Mouse (Mus musculus) gastrocnemius, adult 2 months (tissue): ENCODE data around the gene Lyg2. TPM values are rescaled to one million over a fixed set of nuclear protein-coding genes. Genes with fewer than 3 reads are reported as not detected.

Experiments
- DNase-seq: peaks from one replicate; pipeline ENCODE4 v3.0.0; 2022
- H3K27ac ChIP-seq: fragments of 200-600 bp; 2 replicates; pipeline ENCODE4 v1.8.1; 2022; ENCODE audit warnings: mild to moderate bottlenecking
- H3K4me3 ChIP-seq: fragments of 200-600 bp; 2 replicates; pipeline ENCODE4 v1.8.1; 2022; ENCODE audit warnings: mild to moderate bottlenecking, moderate library complexity
- CTCF ChIP-seq: fragments of 200-600 bp; IDR thresholded peaks from 2 replicates; pipeline ENCODE4 v1.8.1; 2022; ENCODE audit warnings: antibody characterized with exemption, mild to moderate bottlenecking, moderate library complexity
- intact Hi-C: fragments of 180-260 bp; cut with DNase I; formaldehyde crosslinking; loops from one replicate; pipeline ENCODE4 v1.15.1; 2025
- total RNA-seq, 2 experiments: library from RNA; stranded (reverse); gene quantifications; 2 replicates each; pipeline ENCODE4 v1.2.3; 2021

The Lyg2 gene
- total RNA-seq, 2 experiments from 2014 or later, result not detected

DNA sequence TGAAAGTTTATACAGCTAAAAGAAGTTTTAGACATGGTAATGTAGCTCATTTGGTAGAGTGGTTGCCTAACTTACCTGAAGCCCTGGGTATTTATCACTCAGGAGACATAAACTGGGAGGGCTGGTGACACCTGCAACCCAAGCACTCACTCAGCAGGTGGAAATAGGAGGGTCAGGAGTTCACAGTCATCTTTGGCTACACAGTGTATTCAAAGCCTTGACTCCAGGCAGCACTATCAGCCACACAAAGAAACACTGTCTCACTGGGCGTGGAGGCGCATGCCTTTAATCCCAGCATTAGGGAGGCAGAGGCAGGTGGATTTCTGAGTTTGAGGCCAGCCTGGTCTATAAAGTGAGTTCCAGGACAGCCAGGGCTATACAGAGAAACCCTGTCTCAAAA lies 3.5 kb downstream of the Lyg2 start:
- no peak overlapping the region for H3K4me3 ChIP-seq
- intact Hi-C loops, result no loop called here
- TF ChIP-seq CTCF, result no peak
- DNase-seq, result no peak
- no peak overlapping the region for H3K27ac ChIP-seq

DNA sequence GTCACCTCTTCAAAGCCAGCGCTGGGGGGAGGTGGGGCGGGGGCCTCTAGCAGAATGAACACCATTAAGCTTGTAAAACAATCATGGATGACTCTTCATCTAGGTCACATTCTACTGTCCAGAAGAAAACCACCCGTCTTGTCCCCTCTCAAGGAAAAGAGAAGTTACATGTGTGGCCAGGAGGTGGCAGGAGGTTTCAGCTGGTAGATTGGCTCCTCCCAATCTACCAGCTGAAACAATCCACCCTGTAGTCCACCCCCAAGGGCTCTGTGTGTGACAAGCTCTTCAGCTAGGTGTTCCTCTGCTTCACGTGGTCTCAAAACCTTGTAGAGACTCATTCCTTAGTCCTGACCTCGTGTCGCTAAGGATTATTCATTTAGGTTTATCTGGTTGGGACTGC lies 13.1 kb downstream of the Lyg2 start:
- intact Hi-C loops, result no loop called here
- Histone ChIP-seq H3K27ac (peak overlapping the region; percentile 43; the same call in 1 of the 2 replicates), H3K4me3 (no peak overlapping the region)
- no peak for DNase-seq
- peak; percentile 45 for TF ChIP-seq CTCF

DNA sequence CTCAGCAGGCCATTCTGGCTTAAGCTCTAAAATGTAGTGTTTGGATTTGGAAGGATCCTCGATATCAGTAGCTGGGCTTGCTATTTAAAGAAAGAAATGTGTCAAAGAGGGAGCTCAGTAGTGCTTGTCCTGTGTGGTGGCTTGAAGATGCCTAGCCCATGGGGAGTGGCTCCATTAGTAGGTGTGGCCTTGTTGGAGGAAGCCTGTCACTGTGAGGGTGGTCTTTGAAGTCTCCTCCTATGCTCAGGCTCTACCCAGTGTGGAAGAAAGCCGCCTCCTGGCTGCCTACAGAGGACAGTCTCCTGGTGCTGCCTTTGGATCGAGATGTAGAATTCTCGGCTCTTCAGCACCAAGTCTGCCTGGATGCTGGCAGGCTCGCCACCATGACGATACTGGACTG lies 16.0 kb downstream of the Lyg2 start:
- intact Hi-C loops, result no loop called here
- H3K4me3 ChIP-seq, result no peak overlapping the region

GRCm38 (mm10) chr1:37899816-37900215 lies 16.5 kb downstream of the Lyg2 start:
- no peak overlapping the region for H3K27ac ChIP-seq
- intact Hi-C loops, result loop anchor here (10.0 kb wide), 1 partner anchor 235 kb away; no protein-coding TSS in a partner anchor
- DNase-seq, result no peak
- no peak for TF ChIP-seq CTCF
- H3K4me3 ChIP-seq, result no peak overlapping the region

More for the DNA sequence above, 16.0 kb downstream of the Lyg2 start:
- H3K27ac ChIP-seq, result no peak overlapping the region
- no peak for TF ChIP-seq CTCF
- DNase-seq, result no peak

DNA sequence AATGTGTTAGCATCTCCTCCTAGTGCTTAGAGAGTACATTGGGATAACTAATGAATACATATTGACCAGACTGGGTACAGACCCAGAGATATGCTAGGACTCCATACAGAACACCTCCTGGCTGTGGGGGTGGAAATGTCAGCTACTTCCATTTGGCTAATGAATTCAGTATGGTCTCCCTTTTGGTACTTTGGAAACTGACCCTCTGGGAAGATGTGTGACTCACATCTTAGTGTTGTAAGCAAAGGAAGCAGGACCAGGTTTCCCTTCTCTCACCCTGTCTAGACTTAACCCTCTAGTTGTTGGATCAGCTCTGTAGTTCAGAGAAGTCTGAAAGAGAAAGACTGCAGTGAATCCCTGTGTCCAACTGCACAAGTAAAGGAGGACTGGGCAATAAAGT lies 21.7 kb downstream of the Lyg2 start:
- no peak for TF ChIP-seq CTCF
- H3K4me3 ChIP-seq, result no peak overlapping the region
- intact Hi-C loops, result loop anchor here (5.0 to 10.0 kb wide), 2 partner anchors 103 to 240 kb away; partner anchors contain the start of genes Eif5b and Txndc9
- no peak overlapping the region for H3K27ac ChIP-seq
- no peak for DNase-seq

GRCm38 (mm10) chr1:37891400-37891799 lies 24.9 kb downstream of the Lyg2 start:
- Histone ChIP-seq H3K27ac (no peak overlapping the region; the same call in 1 of the 2 replicates), H3K4me3 (peak overlapping the region; percentile 82)
- DNase-seq, result no peak
- peak; percentile 29; the same call in 1 of the 2 replicates for TF ChIP-seq CTCF
- intact Hi-C loops, result loop anchor here (2.0 to 10.0 kb wide), 3 partner anchors 27 to 243 kb away; partner anchors contain the start of genes Eif5b and Txndc9

- H3K27ac ChIP-seq, result peak within 1 kb of the TSS; percentile 85
- TF ChIP-seq CTCF, result peak; percentile 4; the same call in 1 of the 2 replicates
- intact Hi-C loops, result loop anchor here (2.0 to 10.0 kb wide), 3 partner anchors 25 to 245 kb away; partner anchors contain the start of genes Eif5b and Txndc9
- H3K4me3 ChIP-seq, result peak within 1 kb of the TSS; percentile 82
- DNase-seq, result peak; percentile 92
Measured at GRCm38 (mm10) chr1:37890025-37890652, 26.2 kb downstream of the Lyg2 start, which contains the start of the genes Mitd1 and Mrpl30. Gene Mitd1 (minus strand): TSS chr1:37890411. Gene Mrpl30 (plus strand): TSS chr1:37890477.

DNA sequence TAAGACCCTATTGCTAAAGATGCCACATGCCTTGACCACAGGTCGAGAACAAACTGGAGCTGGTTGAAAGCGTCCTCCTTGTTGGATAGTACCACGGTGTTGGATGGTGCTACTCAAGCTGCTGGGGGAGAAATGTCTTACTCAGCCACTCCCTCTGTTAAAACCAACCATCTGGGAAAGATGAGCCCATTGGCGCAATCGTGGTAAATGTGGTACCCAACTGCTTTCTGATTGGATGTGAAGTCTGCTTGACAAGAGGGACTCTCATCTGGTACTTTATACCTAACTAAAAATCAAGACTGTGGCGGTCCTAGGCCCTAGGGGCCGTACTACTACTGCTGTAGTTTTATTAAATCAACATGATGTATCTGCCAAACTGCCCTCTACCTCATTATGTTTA lies 27.1 kb downstream of the Lyg2 start:
- DNase-seq, result no peak
- no peak for TF ChIP-seq CTCF
- H3K4me3 ChIP-seq, result peak overlapping the region; percentile 82
- peak overlapping the region; percentile 85 for H3K27ac ChIP-seq
- intact Hi-C loops, result loop anchor here (2.0 kb wide), 1 partner anchor 16 kb away; no protein-coding TSS in a partner anchor

DNA sequence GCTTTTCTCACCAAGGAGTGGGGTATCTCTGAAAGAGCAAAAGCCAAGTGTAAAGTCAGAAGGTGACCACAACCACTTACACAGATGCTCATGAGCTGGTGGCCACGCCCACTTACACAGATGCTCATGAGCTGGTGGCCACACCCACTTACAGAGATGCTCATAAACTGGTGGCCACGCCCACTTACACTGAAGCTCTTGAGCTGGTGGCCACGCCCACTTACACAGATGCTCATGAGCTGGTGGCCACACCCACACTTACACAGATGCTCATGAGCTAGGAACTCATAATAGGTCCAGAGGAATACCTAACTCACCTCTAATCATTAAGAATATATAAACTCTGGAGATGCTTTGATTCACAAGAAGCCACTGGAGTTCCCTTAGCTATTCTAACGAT lies 31.8 kb downstream of the Lyg2 start:
- H3K27ac ChIP-seq, result no peak overlapping the region
- TF ChIP-seq CTCF, result no peak
- DNase-seq, result no peak

DNA sequence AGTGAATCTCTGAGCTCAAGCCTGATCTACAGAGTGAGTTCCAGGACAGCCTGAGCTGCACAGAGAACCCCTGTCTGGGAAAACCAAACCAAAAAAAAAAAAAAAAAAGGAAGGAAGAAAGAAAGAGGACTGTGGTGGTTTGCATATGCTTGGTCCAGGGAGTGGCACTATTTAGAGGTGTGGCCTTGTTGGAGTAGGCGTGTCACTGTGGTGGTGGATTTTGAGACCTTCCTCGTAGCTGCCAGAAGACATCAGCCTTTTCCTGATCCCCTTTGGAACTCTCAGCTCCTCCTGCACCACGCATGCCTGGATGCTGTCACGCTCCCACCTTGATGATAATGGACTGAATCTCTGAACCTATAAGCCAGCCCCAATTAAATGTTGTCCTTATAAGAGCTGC lies 32.9 kb downstream of the Lyg2 start:
- TF ChIP-seq CTCF, result no peak
- Histone ChIP-seq H3K4me3 (no peak overlapping the region), H3K27ac (no peak overlapping the region)
- intact Hi-C loops, result no loop called here
- DNase-seq, result no peak

More for the DNA sequence above, 31.8 kb downstream of the Lyg2 start:
- no peak overlapping the region for H3K4me3 ChIP-seq
- intact Hi-C loops, result no loop called here

GRCm38 (mm10) chr1:37877736-37878460 lies 38.4 kb downstream of the Lyg2 start:
- no peak overlapping the region for H3K27ac ChIP-seq
- TF ChIP-seq CTCF, result no peak
- no peak overlapping the region for H3K4me3 ChIP-seq
- intact Hi-C loops, result no loop called here
- DNase-seq, result no peak

GRCm38 (mm10) chr1:37873157-37873556 lies 43.1 kb downstream of the Lyg2 start:
- no peak for DNase-seq
- H3K27ac ChIP-seq, result peak overlapping the region; percentile 82; the same call in 1 of the 2 replicates
- intact Hi-C loops, result loop anchor here (2.0 to 5.0 kb wide), 3 partner anchors 16 to 254 kb away; partner anchors contain the start of genes Eif5b, Rev1 and Txndc9
- no peak for TF ChIP-seq CTCF
- H3K4me3 ChIP-seq, result peak overlapping the region; percentile 79
